Mouse (Mus musculus): Measurements from ENCODE around the gene Pbxip1. TPM values are rescaled to one million over a fixed set of nuclear protein-coding genes. Genes with fewer than 3 reads are reported as not detected.

Gene Pbxip1
- total RNA-seq, 2 experiments from 2014 or later, result 57.0 to 58.0 TPM

- DNase-seq, result no peak
- intact Hi-C loops (cut with DNase I), result no loop called here
Measured at GRCm38 (mm10) chr3:89473838-89474237, 37.3 kb downstream of the Pbxip1 start.

GRCm38 (mm10) chr3:89479055-89479454 lies 42.5 kb downstream of the Pbxip1 start:
- intact Hi-C loops (cut with DNase I), result no loop called here
- DNase-seq, result no peak

GRCm38 (mm10) chr3:89481488-89481887 lies 45.0 kb downstream of the Pbxip1 start:
- intact Hi-C loops (cut with DNase I), result no loop called here
- peak in 1 of 2 experiments; percentile 26 for DNase-seq

- intact Hi-C loops (cut with DNase I), result no loop called here
- no peak for DNase-seq
Measured at GRCm38 (mm10) chr3:89482249-89482648, 45.7 kb downstream of the Pbxip1 start.

GRCm38 (mm10) chr3:89484766-89485524 lies 48.4 kb downstream of the Pbxip1 start:
- intact Hi-C loops (cut with DNase I), result loop anchor here (1.0 to 5.0 kb wide), 5 partner anchors 28 to 144 kb away; no protein-coding TSS in a partner anchor
- DNase-seq, result peak; percentile 80 to 85

- intact Hi-C loops (cut with DNase I), result loop anchor here (1.0 to 5.0 kb wide), 2 partner anchors 89 to 169 kb away; no protein-coding TSS in a partner anchor
- DNase-seq, result no peak
Measured at GRCm38 (mm10) chr3:89486111-89486510, 49.6 kb downstream of the Pbxip1 start.

- peak in 1 of 2 experiments; percentile 12 for DNase-seq
- intact Hi-C loops (cut with DNase I), result loop anchor here (1.0 to 5.0 kb wide), 2 partner anchors 90 to 170 kb away; no protein-coding TSS in a partner anchor
Measured at GRCm38 (mm10) chr3:89486916-89487702, 50.6 kb downstream of the Pbxip1 start.

GRCm38 (mm10) chr3:89490790-89491189 lies 54.3 kb downstream of the Pbxip1 start:
- DNase-seq, result no peak
- intact Hi-C loops (cut with DNase I), result no loop called here

GRCm38 (mm10) chr3:89491559-89491958 lies 55.1 kb downstream of the Pbxip1 start:
- intact Hi-C loops (cut with DNase I), result no loop called here
- no peak for DNase-seq

GRCm38 (mm10) chr3:89492701-89493151 lies 56.2 kb downstream of the Pbxip1 start:
- no peak for DNase-seq
- intact Hi-C loops (cut with DNase I), result no loop called here

- no peak for DNase-seq
- intact Hi-C loops (cut with DNase I), result no loop called here
Measured at GRCm38 (mm10) chr3:89494630-89495029, 58.1 kb downstream of the Pbxip1 start.

- intact Hi-C loops (cut with DNase I), result no loop called here
- DNase-seq, result no peak
Measured at GRCm38 (mm10) chr3:89496366-89496765, 59.9 kb downstream of the Pbxip1 start.

GRCm38 (mm10) chr3:89499696-89500095 lies 63.2 kb downstream of the Pbxip1 start:
- DNase-seq, result no peak
- intact Hi-C loops (cut with DNase I), result no loop called here

Other genes starting within 250 kb of the Pbxip1 start
- gene Gba, start 233.8 kb upstream of the Pbxip1 start, total RNA-seq (2021), result 10 to 100 TPM; 21.3 to 21.8 TPM
- gene Thbs3, start 221.5 kb upstream of the Pbxip1 start, total RNA-seq (2021), result 1 to 10 TPM; 6.8 to 9.4 TPM
- gene Mtx1, start 209.6 kb upstream of the Pbxip1 start, total RNA-seq (2021), result 10 to 100 TPM; 58.0 to 60.0 TPM
- gene Muc1, start 207.6 kb upstream of the Pbxip1 start, total RNA-seq (2021), result under 1 TPM; 0.14 to 0.46 TPM
- gene Krtcap2, start 190.7 kb upstream of the Pbxip1 start, total RNA-seq (2021), result 10 to 100 TPM; 82.3 to 87.0 TPM
- gene Trim46, start 190.4 kb upstream of the Pbxip1 start, total RNA-seq (2021), result under 1 TPM; 0.42 to 0.62 TPM
- 10 to 100 TPM; 50.0 to 52.3 TPM for gene Dpm3, start 177.3 kb upstream of the Pbxip1 start, total RNA-seq (2021)
- 10 to 100 TPM; 20.5 to 23.0 TPM for gene Slc50a1, start 166.1 kb upstream of the Pbxip1 start, total RNA-seq (2021)
- 10 to 100 TPM; 28.3 to 42.6 TPM for gene Efna1, start 155.6 kb upstream of the Pbxip1 start, total RNA-seq (2021)
- not detected for gene Efna3, start 113.7 kb upstream of the Pbxip1 start, total RNA-seq (2021)
- gene Efna4, start 98.7 kb upstream of the Pbxip1 start, total RNA-seq (2021), result under 1 TPM; 0.19 to 0.22 TPM
- gene Adam15, start 86.7 kb upstream of the Pbxip1 start, total RNA-seq (2021), result 10 to 100 TPM; 56.5 to 62.6 TPM
- gene Dcst2, start 74.7 kb upstream of the Pbxip1 start, total RNA-seq (2021), result not detected
- gene Dcst1, start 71.5 kb upstream of the Pbxip1 start, total RNA-seq (2021), result not detected
- 10 to 100 TPM; 20.8 to 23.5 TPM for gene Zbtb7b, start 41.9 kb upstream of the Pbxip1 start, total RNA-seq (2021)
- under 1 TPM; 0.24 to 0.72 TPM for gene Lenep, start 33.9 kb upstream of the Pbxip1 start, total RNA-seq (2021)
- 10 to 100 TPM; 44.0 to 55.1 TPM for gene Flad1, start 24.8 kb upstream of the Pbxip1 start, total RNA-seq (2021)
- 1 to 10 TPM; 5.1 to 5.4 TPM for gene Cks1b, start 18.3 kb upstream of the Pbxip1 start, total RNA-seq (2021)
- gene Shc1, start 18.3 kb upstream of the Pbxip1 start, total RNA-seq (2021), result 10 to 100 TPM; 34.1 to 36.6 TPM
- 10 to 100 TPM; 13.8 to 16.6 TPM for gene Pygo2, start 6.5 kb upstream of the Pbxip1 start, total RNA-seq (2021)
- gene Pmvk, start 17.8 kb downstream of the Pbxip1 start, total RNA-seq (2021), result 1 to 10 TPM; 7.0 to 9.2 TPM
- 1 to 10 TPM; 1.9 to 2.3 TPM for gene Kcnn3, start 83.5 kb downstream of the Pbxip1 start, total RNA-seq (2021)